Mouse (Mus musculus) heart, embryonic 11.5 days (tissue): ENCODE data around the gene Gsta2. TPM values are rescaled to one million over a fixed set of nuclear protein-coding genes. Genes with fewer than 3 reads are reported as not detected.
A peak's percentile ranks its signal among the peaks of the same experiment; 100 is the strongest.

ENCODE experiments used
- ATAC-seq: fragments of 200-750 bp; cut with Nextera tagmentation; replicated peaks from 2 replicates; pipeline ENCODE4 v1.8.0; 2017; ENCODE audit warnings: moderate library complexity; ENCODE audit not compliant: insufficient number of reproducible peaks, low FRiP score, low TSS enrichment
- H3K27ac ChIP-seq: fragments of 300-500 bp; sonication (generic); 2 replicates; pipeline ENCODE4 v1.5.1; 2014; ENCODE audit warnings: mild to moderate bottlenecking, low read depth, low read length
- H3K27me3 ChIP-seq: fragments of 300-500 bp; sonication (generic); 2 replicates; pipeline ENCODE4 v1.6.1; 2014; ENCODE audit warnings: mild to moderate bottlenecking, low read length, mixed read lengths; ENCODE audit not compliant: control insufficient read depth, insufficient read depth
- H3K36me3 ChIP-seq: fragments of 300-500 bp; sonication (generic); 2 replicates; pipeline ENCODE4 v1.6.1; 2014; ENCODE audit warnings: mild to moderate bottlenecking, low read length, moderate library complexity, mixed read lengths; ENCODE audit not compliant: control insufficient read depth, insufficient read depth
- H3K4me1 ChIP-seq: fragments of 300-500 bp; sonication (generic); 2 replicates; pipeline ENCODE4 v1.6.1; 2014; ENCODE audit warnings: low read length; ENCODE audit not compliant: control insufficient read depth, insufficient read depth
- H3K4me2 ChIP-seq: fragments of 300-500 bp; sonication (generic); 2 replicates; pipeline ENCODE4 v1.6.1; 2014; ENCODE audit warnings: mild to moderate bottlenecking, moderate library complexity
- H3K4me3 ChIP-seq: fragments of 300-500 bp; sonication (generic); 2 replicates; pipeline ENCODE4 v1.5.1; 2014; ENCODE audit warnings: low read depth, low read length
- H3K9ac ChIP-seq: fragments of 300-500 bp; sonication (generic); 2 replicates; pipeline ENCODE4 v1.6.1; 2014; ENCODE audit warnings: mild to moderate bottlenecking, low read depth, low read length, moderate library complexity
- H3K9me3 ChIP-seq: fragments of 300-500 bp; sonication (generic); replicated peaks from 2 replicates; pipeline ENCODE4 v1.6.1; 2016; ENCODE audit warnings: low read length; ENCODE audit not compliant: control insufficient read depth
- WGBS: fragments of 180-500 bp; shearing (Covaris S2); extraction: QIAGEN DNeasy Blood & Tissue Kit; methylation state at CpG from one replicate; pipeline ENCODE4 v1.1.7; 2014; ENCODE audit not compliant: insufficient replicate concordance; 5-methylcytosine and 5-hydroxymethylcytosine counted together
- polyA plus RNA-seq: library from polyadenylated mRNA; unstranded; fragments of >200 nt; fragmentation: Nextera tagmentation; extraction: Ambion mirVana; gene quantifications from 2 replicates; pipeline ENCODE4 v1.2.1, GENCODE M21; 2014

Gene Gsta2
- polyA plus RNA-seq, 1 experiment from 2014 or later, result not detected

- WGBS, result 43% methylated on average over 5 of the region's 5 CpGs
Measured at GRCm38 (mm10) chr9:78389981-78390380, 34.4 kb upstream of the Gsta2 start.

DNA sequence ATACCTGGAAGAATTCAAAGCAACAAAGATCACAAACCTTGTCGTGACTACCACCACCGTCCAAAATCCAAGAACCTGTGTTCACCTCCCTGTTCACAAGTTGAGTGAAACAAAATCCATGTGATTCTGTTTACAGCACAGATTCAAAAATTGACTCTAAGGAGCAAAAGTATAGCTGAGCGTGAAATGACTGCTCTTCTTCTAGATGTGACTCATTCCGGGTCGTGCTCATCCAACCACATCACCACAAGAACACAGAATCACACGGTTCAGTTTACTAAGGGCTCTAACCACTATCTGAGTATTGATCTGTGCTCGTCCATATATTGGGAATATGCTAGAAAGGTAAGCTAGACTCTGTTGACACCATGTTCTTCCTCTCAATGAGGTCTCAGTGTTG, 31.4 kb upstream of the Gsta2 start:
- no peak overlapping the region for H3K9ac ChIP-seq
- 76% methylated on average over 7 of the region's 7 CpGs for WGBS
- H3K4me1 ChIP-seq, result no peaks in the 10 kb centered on the region
- H3K4me2 ChIP-seq, result no peak overlapping the region
- ATAC-seq, result no peak
- no peaks in the 10 kb centered on the region for H3K9me3 ChIP-seq
- no peak overlapping the region for H3K4me3 ChIP-seq
- H3K36me3 ChIP-seq, result no peaks in the 10 kb centered on the region
- H3K27me3 ChIP-seq, result 0 out of 2 replicates have a peak, but pooled peaks cover 2% of the 10 kb centered on the region
- H3K27ac ChIP-seq, result no peak overlapping the region

More at GRCm38 (mm10) chr9:78389981-78390380, 34.4 kb upstream of the Gsta2 start:
- no peaks in the 10 kb centered on the region for H3K36me3 ChIP-seq
- H3K4me1 ChIP-seq, result no peaks in the 10 kb centered on the region
- H3K9ac ChIP-seq, result no peak overlapping the region
- H3K9me3 ChIP-seq, result no peaks in the 10 kb centered on the region
- H3K4me3 ChIP-seq, result no peak overlapping the region
- H3K4me2 ChIP-seq, result no peak overlapping the region
- ATAC-seq, result no peak
- no peak overlapping the region for H3K27ac ChIP-seq
- peaks cover 28% of the 10 kb centered on the region for H3K27me3 ChIP-seq

- H3K4me3 ChIP-seq, result no peak overlapping the region
- H3K27ac ChIP-seq, result no peak overlapping the region
- no peak overlapping the region for H3K9ac ChIP-seq
- H3K4me1 ChIP-seq, result no peaks in the 10 kb centered on the region
- H3K9me3 ChIP-seq, result no peaks in the 10 kb centered on the region
- no peak overlapping the region for H3K4me2 ChIP-seq
- H3K27me3 ChIP-seq, result no peaks in the 10 kb centered on the region
- 46% methylated on average over 3 of the region's 3 CpGs for WGBS
- no peaks in the 10 kb centered on the region for H3K36me3 ChIP-seq
- no peak for ATAC-seq
Measured at GRCm38 (mm10) chr9:78385893-78386292, 30.3 kb upstream of the Gsta2 start.

- ATAC-seq, result no peak; the same call in 1 of the 2 replicates
- H3K4me1 ChIP-seq, result peaks cover 2% of the 10 kb centered on the region; the same call in 1 of the 2 replicates
- peaks cover 5% of the 10 kb centered on the region; the same call in 1 of the 2 replicates for H3K27me3 ChIP-seq
- H3K4me2 ChIP-seq, result peak within 1 kb of the TSS; percentile 75
- 7% methylated on average over 15 of the region's 23 CpGs for WGBS
- H3K27ac ChIP-seq, result no peak within 1 kb of the TSS
- H3K4me3 ChIP-seq, result peak within 1 kb of the TSS; percentile 37
- H3K36me3 ChIP-seq, result no peaks in the 10 kb centered on the region
- H3K9me3 ChIP-seq, result no peaks in the 10 kb centered on the region
- H3K9ac ChIP-seq, result peak within 1 kb of the TSS; percentile 54
Measured at GRCm38 (mm10) chr9:78378113-78378785, 22.7 kb upstream of the Gsta2 start, which contains the start of gene Ooep. TSS of gene Ooep (minus strand) at chr9:78378725.

- H3K9me3 ChIP-seq, result no peaks in the 10 kb centered on the region
- H3K9ac ChIP-seq, result no peak overlapping the region
- no peak overlapping the region for H3K27ac ChIP-seq
- H3K4me3 ChIP-seq, result peak overlapping the region; percentile 37; the same call in 1 of the 2 replicates
- no peaks in the 10 kb centered on the region for H3K36me3 ChIP-seq
- WGBS, result 33% methylated on average over 8 of the region's 8 CpGs
- peaks cover 2% of the 10 kb centered on the region; the same call in 1 of the 2 replicates for H3K4me1 ChIP-seq
- no peak for ATAC-seq
- peaks cover 5% of the 10 kb centered on the region; the same call in 1 of the 2 replicates for H3K27me3 ChIP-seq
- peak overlapping the region; percentile 75 for H3K4me2 ChIP-seq
Measured at GRCm38 (mm10) chr9:78377546-78377945, 22.0 kb upstream of the Gsta2 start.

GRCm38 (mm10) chr9:78375486-78375885, 19.9 kb upstream of the Gsta2 start:
- H3K36me3 ChIP-seq, result no peaks in the 10 kb centered on the region
- no peak overlapping the region for H3K27ac ChIP-seq
- H3K4me2 ChIP-seq, result no peak overlapping the region
- peaks cover 2% of the 10 kb centered on the region; the same call in 1 of the 2 replicates for H3K4me1 ChIP-seq
- H3K4me3 ChIP-seq, result no peak overlapping the region
- ATAC-seq, result no peak
- 63% methylated on average over 4 of the region's 4 CpGs for WGBS
- no peak overlapping the region for H3K9ac ChIP-seq
- H3K27me3 ChIP-seq, result peaks cover 5% of the 10 kb centered on the region; the same call in 1 of the 2 replicates
- H3K9me3 ChIP-seq, result no peaks in the 10 kb centered on the region

DNA sequence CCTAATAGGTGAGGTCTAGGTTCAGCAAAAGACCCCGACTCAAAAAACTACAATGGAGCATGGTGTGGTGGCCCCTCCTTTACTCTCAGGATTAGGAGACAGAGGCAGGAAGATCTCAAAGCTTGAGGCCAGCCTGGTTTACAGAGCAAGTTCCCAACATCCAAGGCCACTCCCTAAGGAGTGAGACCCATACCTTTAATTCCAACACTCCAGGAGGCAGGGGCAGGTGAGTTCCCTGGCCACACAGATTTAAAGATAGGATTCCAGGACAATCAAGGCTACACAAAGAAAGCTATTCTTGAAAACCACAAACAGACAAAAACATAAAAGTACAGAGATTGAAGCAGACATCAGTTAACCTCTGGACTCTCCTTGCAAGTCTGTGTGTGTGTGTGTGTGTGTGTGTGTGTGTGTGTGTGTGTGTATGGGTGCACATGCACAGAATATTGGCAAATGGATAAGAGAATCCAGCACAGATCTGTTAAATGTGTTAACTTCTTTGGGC, 19.3 kb upstream of the Gsta2 start:
- H3K36me3 ChIP-seq, result no peaks in the 10 kb centered on the region
- peaks cover 2% of the 10 kb centered on the region; the same call in 1 of the 2 replicates for H3K4me1 ChIP-seq
- 76% methylated on average over 1 of the region's 1 CpGs for WGBS
- no peak overlapping the region for H3K4me3 ChIP-seq
- H3K4me2 ChIP-seq, result no peak overlapping the region
- no peak overlapping the region for H3K9ac ChIP-seq
- no peaks in the 10 kb centered on the region for H3K9me3 ChIP-seq
- no peak overlapping the region for H3K27ac ChIP-seq
- H3K27me3 ChIP-seq, result peaks cover 5% of the 10 kb centered on the region; the same call in 1 of the 2 replicates
- ATAC-seq, result no peak

- peaks cover 2% of the 10 kb centered on the region; the same call in 1 of the 2 replicates for H3K4me1 ChIP-seq
- no peaks in the 10 kb centered on the region for H3K9me3 ChIP-seq
- 50% methylated on average over 5 of the region's 5 CpGs for WGBS
- H3K4me2 ChIP-seq, result no peak overlapping the region
- peaks cover 5% of the 10 kb centered on the region; the same call in 1 of the 2 replicates for H3K27me3 ChIP-seq
- no peak for ATAC-seq
- no peak overlapping the region for H3K9ac ChIP-seq
- no peaks in the 10 kb centered on the region for H3K36me3 ChIP-seq
- H3K27ac ChIP-seq, result no peak overlapping the region
- H3K4me3 ChIP-seq, result no peak overlapping the region
Measured at GRCm38 (mm10) chr9:78374397-78374796, 18.8 kb upstream of the Gsta2 start.
